Mouse (Mus musculus): ENCODE measurements around the gene Wdr60. TPM values are rescaled to one million over a fixed set of nuclear protein-coding genes. Genes with fewer than 3 reads are reported as not detected.

The Wdr60 gene
- polyA plus RNA-seq, 1 experiment: 1.5 TPM

GRCm38 (mm10) chr12:116198791-116199190 is 64.0 kb downstream of the Wdr60 start:
- no peak for TF ChIP-seq POLR2A (IDR thresholded peaks at IDR 0.05; ENCODE audit: low read depth, low read length)
- no peak for TF ChIP-seq CTCF (IDR thresholded peaks at IDR 0.05; ENCODE audit: extremely low read depth, insufficient read depth, insufficient read length, insufficient replicate concordance)
- 81% methylated on average over 6 of the region's 6 CpGs for WGBS
- Histone ChIP-seq H3K36me3 (ENCODE audit: control insufficient read depth, insufficient read depth, low read length) (no peaks in the 10 kb centered on the region), H3K4me1 (ENCODE audit: control insufficient read depth, insufficient read depth, insufficient read length) (no peaks in the 10 kb centered on the region), H3K27me3 (ENCODE audit: control insufficient read depth, insufficient read depth, low read length) (no peaks in the 10 kb centered on the region), H3K4me3 (ENCODE audit: extremely low read depth, insufficient read depth, insufficient read length) (no peak overlapping the region), H3K27ac (ENCODE audit: insufficient read depth, low read length) (no peak overlapping the region)
- DNase-seq (ENCODE audit: low read depth in 1 of 2, low spot score in 2 of 2): no peak

- WGBS: 84% methylated on average over 8 of the region's 8 CpGs
- Histone ChIP-seq H3K27me3 (ENCODE audit: control insufficient read depth, insufficient read depth, low read length) (no peaks in the 10 kb centered on the region), H3K4me3 (ENCODE audit: extremely low read depth, insufficient read depth, insufficient read length) (no peak overlapping the region), H3K4me1 (ENCODE audit: control insufficient read depth, insufficient read depth, insufficient read length) (no peaks in the 10 kb centered on the region), H3K36me3 (ENCODE audit: control insufficient read depth, insufficient read depth, low read length) (no peaks in the 10 kb centered on the region), H3K27ac (ENCODE audit: insufficient read depth, low read length) (no peak overlapping the region)
- no peak for TF ChIP-seq POLR2A (IDR thresholded peaks at IDR 0.05; ENCODE audit: low read depth, low read length)
- TF ChIP-seq CTCF (IDR thresholded peaks at IDR 0.05; ENCODE audit: extremely low read depth, insufficient read depth, insufficient read length, insufficient replicate concordance): no peak
- DNase-seq (ENCODE audit: low read depth in 1 of 2, low spot score in 2 of 2): no peak
Observed at GRCm38 (mm10) chr12:116196221-116196620, 66.6 kb downstream of the Wdr60 start.

DNA sequence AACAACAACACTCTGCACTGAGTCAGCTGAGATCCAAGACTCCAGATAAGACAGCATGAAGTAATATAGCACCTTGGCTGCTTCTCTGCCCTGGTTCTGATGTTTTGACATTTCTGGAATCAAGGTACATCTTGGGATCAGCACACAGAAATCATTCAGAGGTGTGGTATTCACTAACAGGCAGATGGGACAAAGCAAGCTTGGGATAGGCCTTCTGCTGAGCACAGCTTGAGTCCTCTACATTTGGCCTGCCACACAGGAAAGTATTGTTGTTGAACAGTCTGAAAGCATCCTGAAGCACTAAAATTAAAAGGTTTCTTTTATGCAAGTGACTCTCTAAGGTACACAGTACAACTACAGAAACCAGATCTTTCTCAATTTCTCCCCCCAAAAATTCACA is 68.2 kb downstream of the Wdr60 start:
- Histone ChIP-seq H3K4me1 (ENCODE audit: control insufficient read depth, insufficient read depth, insufficient read length) (no peaks in the 10 kb centered on the region), H3K27ac (ENCODE audit: insufficient read depth, low read length) (no peak overlapping the region), H3K4me3 (ENCODE audit: extremely low read depth, insufficient read depth, insufficient read length) (no peak overlapping the region), H3K27me3 (ENCODE audit: control insufficient read depth, insufficient read depth, low read length) (no peaks in the 10 kb centered on the region), H3K36me3 (ENCODE audit: control insufficient read depth, insufficient read depth, low read length) (no peaks in the 10 kb centered on the region)
- no peak for DNase-seq (ENCODE audit: low read depth in 1 of 2, low spot score in 2 of 2)
- no peak for TF ChIP-seq POLR2A (IDR thresholded peaks at IDR 0.05; ENCODE audit: low read depth, low read length)
- TF ChIP-seq CTCF (IDR thresholded peaks at IDR 0.05; ENCODE audit: extremely low read depth, insufficient read depth, insufficient read length, insufficient replicate concordance): no peak

- TF ChIP-seq POLR2A (IDR thresholded peaks at IDR 0.05; ENCODE audit: low read depth, low read length) (no peak), CTCF (IDR thresholded peaks at IDR 0.05; ENCODE audit: extremely low read depth, insufficient read depth, insufficient read length, insufficient replicate concordance) (no peak)
- H3K4me3 ChIP-seq (ENCODE audit: extremely low read depth, insufficient read depth, insufficient read length): no peak overlapping the region
- no peak overlapping the region for H3K27ac ChIP-seq (ENCODE audit: insufficient read depth, low read length)
- H3K36me3 ChIP-seq (ENCODE audit: control insufficient read depth, insufficient read depth, low read length): no peaks in the 10 kb centered on the region
- WGBS: 79% methylated on average over 6 of the region's 6 CpGs
- no peaks in the 10 kb centered on the region for H3K27me3 ChIP-seq (ENCODE audit: control insufficient read depth, insufficient read depth, low read length)
- no peak for DNase-seq (ENCODE audit: low read depth in 1 of 2, low spot score in 2 of 2)
- no peaks in the 10 kb centered on the region for H3K4me1 ChIP-seq (ENCODE audit: control insufficient read depth, insufficient read depth, insufficient read length)
Observed at GRCm38 (mm10) chr12:116193952-116194351, 68.9 kb downstream of the Wdr60 start.

GRCm38 (mm10) chr12:116183212-116183935 is 79.4 kb downstream of the Wdr60 start:
- TF ChIP-seq POLR2A (IDR thresholded peaks at IDR 0.05; ENCODE audit: low read depth, low read length) (no peak), CTCF (IDR thresholded peaks at IDR 0.05; ENCODE audit: extremely low read depth, insufficient read depth, insufficient read length, insufficient replicate concordance) (no peak)
- H3K4me1 ChIP-seq (ENCODE audit: control insufficient read depth, insufficient read depth, insufficient read length): no peaks in the 10 kb centered on the region
- 86% methylated on average over 6 of the region's 6 CpGs for WGBS
- no peak overlapping the region for H3K27ac ChIP-seq (ENCODE audit: insufficient read depth, low read length)
- no peak overlapping the region for H3K4me3 ChIP-seq (ENCODE audit: extremely low read depth, insufficient read depth, insufficient read length)
- no peaks in the 10 kb centered on the region for H3K27me3 ChIP-seq (ENCODE audit: control insufficient read depth, insufficient read depth, low read length)
- no peak for DNase-seq (ENCODE audit: low read depth in 1 of 2, low spot score in 2 of 2)
- no peaks in the 10 kb centered on the region for H3K36me3 ChIP-seq (ENCODE audit: control insufficient read depth, insufficient read depth, low read length)

DNA sequence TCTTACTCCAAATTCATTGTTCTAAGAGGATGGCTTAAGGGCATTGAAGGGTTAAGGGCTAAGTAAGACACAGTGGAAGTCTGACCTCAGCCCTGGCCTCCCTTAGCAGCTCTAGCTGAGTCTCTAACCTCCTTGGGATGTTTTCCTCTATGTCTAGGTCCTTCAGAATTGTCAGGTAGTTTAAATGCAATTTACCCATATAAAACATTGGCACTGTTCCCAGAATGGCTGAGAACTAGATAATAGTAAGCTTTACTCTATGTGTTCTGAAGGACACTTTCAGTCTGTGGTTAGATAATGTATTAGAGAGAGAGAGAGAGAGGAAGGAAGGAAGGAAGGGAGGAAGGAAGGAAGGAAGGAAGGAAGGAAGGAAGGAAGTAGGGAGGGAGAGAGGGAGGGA is 80.4 kb downstream of the Wdr60 start:
- DNase-seq (ENCODE audit: low read depth in 1 of 2, low spot score in 2 of 2): no peak
- no peaks in the 10 kb centered on the region for H3K27me3 ChIP-seq (ENCODE audit: control insufficient read depth, insufficient read depth, low read length)
- H3K4me3 ChIP-seq (ENCODE audit: extremely low read depth, insufficient read depth, insufficient read length): no peak overlapping the region
- no peaks in the 10 kb centered on the region for H3K36me3 ChIP-seq (ENCODE audit: control insufficient read depth, insufficient read depth, low read length)
- H3K27ac ChIP-seq (ENCODE audit: insufficient read depth, low read length): no peak overlapping the region
- no peaks in the 10 kb centered on the region for H3K4me1 ChIP-seq (ENCODE audit: control insufficient read depth, insufficient read depth, insufficient read length)
- TF ChIP-seq CTCF (IDR thresholded peaks at IDR 0.05; ENCODE audit: extremely low read depth, insufficient read depth, insufficient read length, insufficient replicate concordance): no peak
- TF ChIP-seq POLR2A (IDR thresholded peaks at IDR 0.05; ENCODE audit: low read depth, low read length): no peak

GRCm38 (mm10) chr12:116181436-116182050 is 81.3 kb downstream of the Wdr60 start:
- Histone ChIP-seq H3K36me3 (ENCODE audit: control insufficient read depth, insufficient read depth, low read length) (no peaks in the 10 kb centered on the region), H3K4me1 (ENCODE audit: control insufficient read depth, insufficient read depth, insufficient read length) (no peaks in the 10 kb centered on the region), H3K4me3 (ENCODE audit: extremely low read depth, insufficient read depth, insufficient read length) (no peak overlapping the region), H3K27ac (ENCODE audit: insufficient read depth, low read length) (no peak overlapping the region), H3K27me3 (ENCODE audit: control insufficient read depth, insufficient read depth, low read length) (no peaks in the 10 kb centered on the region)
- TF ChIP-seq CTCF (IDR thresholded peaks at IDR 0.05; ENCODE audit: extremely low read depth, insufficient read depth, insufficient read length, insufficient replicate concordance): no peak
- no peak for TF ChIP-seq POLR2A (IDR thresholded peaks at IDR 0.05; ENCODE audit: low read depth, low read length)
- 77% methylated on average over 4 of the region's 4 CpGs for WGBS
- DNase-seq (ENCODE audit: low read depth in 1 of 2, low spot score in 2 of 2): no peak
